Mouse (Mus musculus) gastrocnemius, postnatal 36 days (tissue): ENCODE data around the gene Spred3. TPM values are rescaled to one million over a fixed set of nuclear protein-coding genes. Genes with fewer than 3 reads are reported as not detected.

ENCODE experiments used
- DNase-seq, 2 experiments: peaks; one replicate each; pipeline ENCODE4 v3.0.0; 2022
- intact Hi-C: fragments of 180-260 bp; cut with DNase I; formaldehyde crosslinking; loops from one replicate; pipeline ENCODE4 v1.15.1; 2025
- total RNA-seq, 2 experiments: library from RNA; stranded (reverse); gene quantifications; 2 replicates each; pipeline ENCODE4 v1.2.3; 2021

The Spred3 gene
- total RNA-seq, 2 experiments from 2014 or later: 0.59 to 1.2 TPM

GRCm38 (mm10) chr7:29134693-29135386 lies 35.4 kb downstream of the Spred3 start, which contains the start of gene Rasgrp4:
Gene Rasgrp4 (plus strand): TSS chr7:29134851.
- intact Hi-C loops: no loop called here
- no peak for DNase-seq

- intact Hi-C loops: no loop called here
- DNase-seq: no peak
Observed at GRCm38 (mm10) chr7:29134230-29134629, 36.0 kb downstream of the Spred3 start.

GRCm38 (mm10) chr7:29128725-29129124 lies 41.5 kb downstream of the Spred3 start:
- no peak for DNase-seq
- intact Hi-C loops: loop anchor here (5.0 kb wide), 2 partner anchors 119 to 174 kb away; partner anchors contain the start of genes 2200002D01Rik and Dpf1

- intact Hi-C loops: loop anchor here (5.0 kb wide), 2 partner anchors 121 to 176 kb away; partner anchors contain the start of genes 2200002D01Rik and Dpf1
- peak; percentile 47 to 53 for DNase-seq
Observed at GRCm38 (mm10) chr7:29126173-29126915, 43.9 kb downstream of the Spred3 start.

GRCm38 (mm10) chr7:29124970-29125369 lies 45.2 kb downstream of the Spred3 start, which contains the start of gene Ryr1:
Gene Ryr1 (minus strand): TSS chr7:29125179.
- intact Hi-C loops: loop anchor here (5.0 kb wide), 2 partner anchors 122 to 177 kb away; partner anchors contain the start of genes 2200002D01Rik and Dpf1
- peak; percentile 61 to 74 for DNase-seq

GRCm38 (mm10) chr7:29123531-29124358 lies 46.5 kb downstream of the Spred3 start:
- DNase-seq: peak; percentile 50 to 62
- intact Hi-C loops: no loop called here

GRCm38 (mm10) chr7:29122821-29123220 lies 47.4 kb downstream of the Spred3 start:
- intact Hi-C loops: no loop called here
- no peak for DNase-seq

- intact Hi-C loops: no loop called here
- no peak for DNase-seq
Observed at GRCm38 (mm10) chr7:29119526-29119925, 50.7 kb downstream of the Spred3 start.

GRCm38 (mm10) chr7:29118142-29118851 lies 51.9 kb downstream of the Spred3 start:
- DNase-seq: no peak
- intact Hi-C loops: no loop called here

GRCm38 (mm10) chr7:29108992-29109955 lies 60.9 kb downstream of the Spred3 start:
- no peak for DNase-seq
- intact Hi-C loops: no loop called here

Other genes with a start within 250 kb of the Spred3 start
- 10 to 100 TPM; 31.6 to 35.1 TPM for gene Actn4, start 208.1 kb downstream of the Spred3 start, total RNA-seq
- 100 to 1,000 TPM; 119 to 125 TPM for gene Eif3k, start 188.5 kb downstream of the Spred3 start, total RNA-seq
- gene Map4k1, start 188.4 kb downstream of the Spred3 start, total RNA-seq: under 1 TPM; 0.27 to 0.46 TPM
- gene Ryr1, start 45.2 kb downstream of the Spred3 start, total RNA-seq: 1,000 to 10,000 TPM; 1,495 to 1,823 TPM
- under 1 TPM; 0.54 to 0.77 TPM for gene Rasgrp4, start 35.6 kb downstream of the Spred3 start, total RNA-seq
- gene Fam98c, start 14.2 kb downstream of the Spred3 start, total RNA-seq: 10 to 100 TPM; 10.7 to 11.7 TPM
- gene Ggn, start 201 bp downstream of the Spred3 start, total RNA-seq: under 1 TPM; 0.25 to 0.26 TPM
- 100 to 1,000 TPM; 155 to 172 TPM for gene Psmd8, start 10.3 kb upstream of the Spred3 start, total RNA-seq
- under 1 TPM in 1 of 2 experiments, not detected in 1; 0.22 TPM for gene Catsperg1, start 43.6 kb upstream of the Spred3 start, total RNA-seq
- under 1 TPM; 0.91 to 0.97 TPM for gene Kcnk6, start 62.1 kb upstream of the Spred3 start, total RNA-seq
- gene Yif1b, start 67.9 kb upstream of the Spred3 start, total RNA-seq: 10 to 100 TPM; 36.0 to 41.1 TPM
- gene 2200002D01Rik, start 78.1 kb upstream of the Spred3 start, total RNA-seq: under 1 TPM; 0.28 to 0.86 TPM
- 1 to 10 TPM; 4.1 to 4.5 TPM for gene Spint2, start 111.5 kb upstream of the Spred3 start, total RNA-seq
- gene Ppp1r14a, start 118.9 kb upstream of the Spred3 start, total RNA-seq: 1 to 10 TPM; 3.3 to 3.5 TPM
- gene Dpf1, start 133.5 kb upstream of the Spred3 start, total RNA-seq: 1 to 10 TPM; 1.9 to 2.3 TPM